Mouse (Mus musculus) megakaryocyte progenitor cell, adult 5-6 weeks (primary cell): ENCODE data around the gene Gm2956. TPM values are rescaled to one million over a fixed set of nuclear protein-coding genes. Genes with fewer than 3 reads are reported as not detected.
"Not testable (repeated sequence)": the region's sequence is repeated elsewhere in the genome, so short reads cannot be mapped to it uniquely, and the experiment has no call there.

ENCODE experiments used
- ATAC-seq: replicated peaks from 2 replicates; pipeline ENCODE4 v1.8.0; 2016; ENCODE audit warnings: mild to moderate bottlenecking, moderate TSS enrichment, inconsistent platforms; ENCODE audit not compliant: poor library complexity
- total RNA-seq, 2 experiments: library from RNA; stranded (forward) in 1 of 2; stranded (reverse) in 1 of 2; fragments of 157-497, 149-512 nt in 1 of 2; fragments of 200-1000 nt in 1 of 2; gene quantifications; 2 replicates each; pipeline versions ENCODE4 v1.2.3 to v1.2.4; 2015 to 2017

The Gm2956 gene
- total RNA-seq (2015) = not detected in 2 replicates
- not detected in 2 replicates for total RNA-seq (2017)

- not testable (repeated sequence) for ATAC-seq
Measured at GRCm38 (mm10) chr14:3332087-3332677, at the start of gene Gm2956. Gene Gm2956, plus strand, starts transcription at chr14:3332627.

GRCm38 (mm10) chr14:3333406-3333805 is 979 bp downstream of the Gm2956 start:
- not testable (repeated sequence) for ATAC-seq

GRCm38 (mm10) chr14:3394793-3395192 is 62.4 kb downstream of the Gm2956 start, which contains the start of gene Gm10413:
Gene Gm10413, plus strand, starts transcription at chr14:3395093.
- not testable (repeated sequence) for ATAC-seq

Other genes starting within 250 kb of the Gm2956 start
- not detected in 2 replicates for gene Gm10340, start 198.6 kb upstream of the Gm2956 start, total RNA-seq (2015)
- not detected in 2 replicates for gene Gm10340, start 198.6 kb upstream of the Gm2956 start, total RNA-seq (2017)
- not detected in 2 replicates for gene Gm5795, start 144.4 kb upstream of the Gm2956 start, total RNA-seq (2015)
- gene Gm5795, start 144.4 kb upstream of the Gm2956 start, total RNA-seq (2017) = not detected in 2 replicates
- gene D830030K20Rik, start 124.1 kb upstream of the Gm2956 start, total RNA-seq (2015) = not detected in 2 replicates
- gene D830030K20Rik, start 124.1 kb upstream of the Gm2956 start, total RNA-seq (2017) = not detected in 2 replicates
- not detected in 2 replicates for gene Gm10413, start 62.5 kb downstream of the Gm2956 start, total RNA-seq (2015)
- not detected in 2 replicates for gene Gm10413, start 62.5 kb downstream of the Gm2956 start, total RNA-seq (2017)
- not detected in 2 replicates for gene Gm10409, start 80.0 kb downstream of the Gm2956 start, total RNA-seq (2015)
- gene Gm10409, start 80.0 kb downstream of the Gm2956 start, total RNA-seq (2017) = not detected in 2 replicates
- not detected in 2 replicates for gene Gm3005, start 95.5 kb downstream of the Gm2956 start, total RNA-seq (2015)
- gene Gm3005, start 95.5 kb downstream of the Gm2956 start, total RNA-seq (2017) = not detected in 2 replicates
- not detected in 2 replicates for gene Gm10408, start 116.8 kb downstream of the Gm2956 start, total RNA-seq (2015)
- gene Gm10408, start 116.8 kb downstream of the Gm2956 start, total RNA-seq (2017) = not detected in 2 replicates